Mouse (Mus musculus) bone marrow macrophage, adult 2 months (primary cell): ENCODE measurements around the gene Stard3.

Source experiments
- CTCF ChIP-seq: IDR thresholded peaks from 2 replicates; pipeline ENCODE4 v1.5.1; 2012; ENCODE audit warnings: low read depth, mild to moderate bottlenecking, low read length, moderate library complexity
- POLR2A ChIP-seq: IDR thresholded peaks from 2 replicates; pipeline ENCODE4 v1.6.1; 2012; ENCODE audit warnings: mild to moderate bottlenecking, low read depth, low read length, borderline replicate concordance

DNA sequence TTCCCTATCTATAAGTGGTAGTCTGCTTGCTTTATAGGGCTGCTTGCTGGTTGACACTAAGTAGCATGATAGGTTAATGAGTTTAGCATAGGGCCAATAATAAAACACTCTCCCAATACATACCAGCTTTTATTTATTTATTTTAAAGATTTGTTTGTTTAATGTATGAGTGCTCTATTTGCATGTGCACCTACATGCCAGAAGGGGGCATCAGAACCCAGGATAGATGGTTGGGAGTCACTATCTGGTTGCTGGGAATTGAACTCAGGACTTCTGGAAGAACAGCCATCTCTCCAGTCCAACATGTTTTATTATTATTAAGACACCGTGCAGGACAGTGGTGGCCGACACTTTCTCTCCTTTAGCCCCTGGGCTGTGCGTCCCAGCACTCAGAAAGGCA, 26.0 kb upstream of the Stard3 start:
- TF ChIP-seq POLR2A (no peak), CTCF (no peak)
